Mouse (Mus musculus) forebrain, embryonic 15.5 days (tissue): ENCODE data around the gene Sema4d. TPM values are rescaled to one million over a fixed set of nuclear protein-coding genes. Genes with fewer than 3 reads are reported as not detected.

Experiments used
- ATAC-seq: fragments of 200-750 bp; cut with Nextera tagmentation; replicated peaks from 2 replicates; pipeline ENCODE4 v1.8.0; 2017; ENCODE audit warnings: mild to moderate bottlenecking, moderate TSS enrichment, moderate library complexity
- H3K27ac ChIP-seq: fragments of 300-500 bp; sonication (generic); replicated peaks from 2 replicates; pipeline ENCODE4 v1.5.1; 2015; ENCODE audit warnings: mild to moderate bottlenecking, inconsistent platforms
- H3K27me3 ChIP-seq: fragments of 300-500 bp; sonication (generic); 2 replicates; pipeline ENCODE4 v1.6.1; 2015; ENCODE audit warnings: inconsistent platforms
- H3K36me3 ChIP-seq: fragments of 300-500 bp; sonication (generic); 2 replicates; pipeline ENCODE4 v1.6.1; 2015; ENCODE audit warnings: mild to moderate bottlenecking, inconsistent platforms
- H3K4me1 ChIP-seq: fragments of 300-500 bp; sonication (generic); 2 replicates; pipeline ENCODE4 v1.6.1; 2015; ENCODE audit warnings: inconsistent platforms
- H3K4me2 ChIP-seq: fragments of 300-500 bp; sonication (generic); replicated peaks from 2 replicates; pipeline ENCODE4 v1.6.1; 2015; ENCODE audit warnings: mild to moderate bottlenecking, inconsistent platforms
- H3K4me3 ChIP-seq: fragments of 300-500 bp; sonication (generic); 2 replicates; pipeline ENCODE4 v1.5.1; 2015; ENCODE audit warnings: mild to moderate bottlenecking, inconsistent platforms
- H3K9ac ChIP-seq: fragments of 300-500 bp; sonication (generic); replicated peaks from 2 replicates; pipeline ENCODE4 v1.6.1; 2015; ENCODE audit warnings: mild to moderate bottlenecking, inconsistent platforms
- H3K9me3 ChIP-seq: fragments of 300-500 bp; sonication (generic); 2 replicates; pipeline ENCODE4 v1.6.1; 2016; ENCODE audit warnings: inconsistent platforms
- WGBS: fragments of 180-500 bp; shearing (Covaris S2); methylation state at CpG from one replicate; pipeline ENCODE4 v1.1.7; 2015; ENCODE audit warnings: mixed read lengths; 5-methylcytosine and 5-hydroxymethylcytosine counted together
- microRNA-seq: library from miRNA; unstranded; fragments of <30 nt; microRNA quantifications from one replicate; pipeline ENCODE4, GENCODE M21; 2016
- polyA plus RNA-seq: library from polyadenylated mRNA; unstranded; fragments of >200 nt; fragmentation: Nextera tagmentation; extraction: Ambion mirVana; gene quantifications from 2 replicates; pipeline ENCODE4 v1.2.1, GENCODE M21; 2015

Gene Sema4d
- polyA plus RNA-seq, 1 experiment from 2014 or later = 20.7 TPM

- Histone ChIP-seq H3K9me3 (no peaks in the 10 kb centered on the region), H3K4me3 (no peak overlapping the region), H3K27me3 (no peaks in the 10 kb centered on the region), H3K27ac (no peak overlapping the region), H3K4me2 (no peak overlapping the region), H3K9ac (no peak overlapping the region), H3K4me1 (peaks cover 35% of the 10 kb centered on the region), H3K36me3 (no peaks in the 10 kb centered on the region)
- ATAC-seq = no peak
- WGBS = 95% methylated on average over 3 of the region's 3 CpGs
Observed at GRCm38 (mm10) chr13:51647770-51648169, 145.8 kb downstream of the Sema4d start.

GRCm38 (mm10) chr13:51646362-51647027 is 147.1 kb downstream of the Sema4d start:
- 21% methylated on average over 3 of the region's 3 CpGs for WGBS
- H3K9ac ChIP-seq = peak overlapping the region; percentile 57; the same call in 1 of the 2 replicates

GRCm38 (mm10) chr13:51645872-51646271 is 147.7 kb downstream of the Sema4d start:
- under 1% methylated on average over 7 of the region's 7 CpGs for WGBS
- H3K27ac ChIP-seq = no peak overlapping the region

More at GRCm38 (mm10) chr13:51646362-51647027, 147.1 kb downstream of the Sema4d start:
- Histone ChIP-seq H3K9me3 (no peaks in the 10 kb centered on the region), H3K27me3 (no peaks in the 10 kb centered on the region), H3K27ac (no peak overlapping the region), H3K36me3 (no peaks in the 10 kb centered on the region), H3K4me3 (peak overlapping the region; percentile 65), H3K4me2 (peak overlapping the region; percentile 88), H3K4me1 (peaks cover 27% of the 10 kb centered on the region)
- ATAC-seq = no peak

GRCm38 (mm10) chr13:51644829-51645789 is 148.4 kb downstream of the Sema4d start, which contains the start of gene Cks2:
Gene Cks2 (plus strand): TSS chr13:51645232.
- Histone ChIP-seq H3K9ac (peak within 1 kb of the TSS; percentile 67), H3K36me3 (no peaks in the 10 kb centered on the region), H3K4me3 (peak within 1 kb of the TSS; percentile 65), H3K4me2 (peak within 1 kb of the TSS; percentile 88), H3K27ac (peak within 1 kb of the TSS; percentile 54), H3K4me1 (peaks cover 21% of the 10 kb centered on the region), H3K9me3 (no peaks in the 10 kb centered on the region), H3K27me3 (no peaks in the 10 kb centered on the region)
- ATAC-seq = peak; percentile 99
- under 1% methylated on average over 83 of the region's 83 CpGs for WGBS

More at GRCm38 (mm10) chr13:51645872-51646271, 147.7 kb downstream of the Sema4d start:
- H3K4me1 ChIP-seq = peaks cover 23% of the 10 kb centered on the region
- no peaks in the 10 kb centered on the region for H3K27me3 ChIP-seq
- peak overlapping the region; percentile 88 for H3K4me2 ChIP-seq
- H3K36me3 ChIP-seq = no peaks in the 10 kb centered on the region
- H3K9ac ChIP-seq = peak overlapping the region; percentile 57
- no peaks in the 10 kb centered on the region for H3K9me3 ChIP-seq
- no peak for ATAC-seq
- peak overlapping the region; percentile 65 for H3K4me3 ChIP-seq

- peak overlapping the region; percentile 54; the same call in 1 of the 2 replicates for H3K27ac ChIP-seq
- H3K9me3 ChIP-seq = no peaks in the 10 kb centered on the region
- no peaks in the 10 kb centered on the region for H3K27me3 ChIP-seq
- peaks cover 21% of the 10 kb centered on the region for H3K4me1 ChIP-seq
- peak overlapping the region; percentile 65 for H3K4me3 ChIP-seq
- H3K36me3 ChIP-seq = no peaks in the 10 kb centered on the region
- H3K4me2 ChIP-seq = peak overlapping the region; percentile 50
- WGBS = 42% methylated on average over 20 of the region's 20 CpGs
- H3K9ac ChIP-seq = peak overlapping the region; percentile 67
- peak; percentile 4; the same call in 1 of the 2 replicates for ATAC-seq
Observed at GRCm38 (mm10) chr13:51643924-51644828, 149.4 kb downstream of the Sema4d start.

GRCm38 (mm10) chr13:51642171-51642778 is 151.3 kb downstream of the Sema4d start:
- Histone ChIP-seq H3K36me3 (no peaks in the 10 kb centered on the region), H3K4me2 (no peak overlapping the region), H3K9ac (no peak overlapping the region), H3K4me3 (no peak overlapping the region), H3K27me3 (no peaks in the 10 kb centered on the region), H3K27ac (no peak overlapping the region), H3K9me3 (no peaks in the 10 kb centered on the region), H3K4me1 (peaks cover 17% of the 10 kb centered on the region)
- no peak for ATAC-seq
- 41% methylated on average over 11 of the region's 11 CpGs for WGBS

GRCm38 (mm10) chr13:51641424-51641823 is 152.1 kb downstream of the Sema4d start:
- WGBS = 86% methylated on average over 3 of the region's 3 CpGs
- Histone ChIP-seq H3K4me3 (no peak overlapping the region), H3K27ac (no peak overlapping the region), H3K9me3 (no peaks in the 10 kb centered on the region), H3K36me3 (no peaks in the 10 kb centered on the region), H3K4me2 (no peak overlapping the region), H3K4me1 (peaks cover 8% of the 10 kb centered on the region), H3K27me3 (no peaks in the 10 kb centered on the region), H3K9ac (no peak overlapping the region)
- no peak for ATAC-seq

- 90% methylated on average over 4 of the region's 4 CpGs for WGBS
Observed at GRCm38 (mm10) chr13:51638958-51639357, 154.6 kb downstream of the Sema4d start.

More at GRCm38 (mm10) chr13:51638958-51639357, 154.6 kb downstream of the Sema4d start:
- Histone ChIP-seq H3K4me3 (no peak overlapping the region), H3K27ac (no peak overlapping the region), H3K27me3 (no peaks in the 10 kb centered on the region), H3K9ac (no peak overlapping the region), H3K9me3 (no peaks in the 10 kb centered on the region), H3K4me2 (no peak overlapping the region), H3K4me1 (no peaks in the 10 kb centered on the region), H3K36me3 (no peaks in the 10 kb centered on the region)
- ATAC-seq = no peak

Small RNA genes within 50 kb of the gene (microRNA-seq; reads per million reads assigned to microRNA genes)
- gene Gm23566 = not detected

Other genes with a start within 250 kb of the Sema4d start
- 9.6 and 10.1 TPM in 2 replicates for gene Shc3, start 224.3 kb downstream of the Sema4d start, polyA plus RNA-seq
- gene Cks2, start 148.5 kb downstream of the Sema4d start, polyA plus RNA-seq = 130 and 152 TPM in 2 replicates
- gene Secisbp2, start 142.1 kb downstream of the Sema4d start, polyA plus RNA-seq = 33.3 and 37.7 TPM in 2 replicates
- 145 and 167 TPM in 2 replicates for gene Gadd45g, start 52.9 kb upstream of the Sema4d start, polyA plus RNA-seq